Mouse (Mus musculus): ENCODE results near the gene Sh2d6.

GRCm38 (mm10) chr6:72510686-72511421, 10.7 kb downstream of the Sh2d6 start:
- TF ChIP-seq GATA1 (IDR thresholded peaks at IDR 0.05; ENCODE audit: low read length): no peak
- no peak for TF ChIP-seq TAL1 (IDR thresholded peaks at IDR 0.05; ENCODE audit: low read length)

Measured in erythroblast, embryonic 14.5 days (primary cell).